8 mouse cellular contexts compared by ENCODE assay signal in the genomic region with DNA sequence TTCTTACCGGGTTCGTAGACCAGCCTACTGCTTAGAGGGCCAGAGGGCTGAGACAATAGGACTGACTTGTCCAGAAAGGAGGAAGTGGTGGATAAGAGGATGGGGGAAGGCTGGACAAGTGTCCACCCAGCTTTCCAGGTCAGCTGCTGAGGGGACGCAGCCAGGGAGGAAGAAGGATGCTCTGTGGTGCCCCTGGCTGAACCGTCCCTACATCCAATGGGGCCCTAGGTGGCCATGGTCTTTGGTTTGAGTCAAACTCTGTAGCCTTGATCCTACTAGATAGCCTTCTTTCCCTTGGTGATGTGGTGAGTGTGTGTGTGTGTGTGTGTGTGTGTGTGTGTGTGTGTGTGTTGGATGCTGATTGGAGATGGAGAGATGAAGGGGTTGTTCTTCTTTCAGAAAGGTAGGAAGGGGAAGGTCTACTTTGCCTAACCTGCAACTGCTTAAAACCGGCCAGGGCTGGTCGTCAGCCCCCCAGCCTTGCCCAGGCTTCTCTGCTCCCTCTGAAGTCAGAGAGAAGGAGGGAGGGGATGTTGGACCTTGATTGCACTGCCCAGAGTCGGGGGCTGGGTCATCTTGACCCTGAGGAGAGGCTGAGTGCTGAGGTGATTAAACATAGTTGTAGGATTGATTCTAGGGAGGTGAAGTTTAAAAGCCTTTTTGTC. TPM values are rescaled to one million over a fixed set of nuclear protein-coding genes. Genes with fewer than 3 reads are reported as not detected.
DNase-seq lines count a peak whose midpoint lies in the region; ATAC-seq and TF ChIP-seq lines count a peak whose summit lies in the region.

No protein-coding gene starts in this region.

- H3K36me3 ChIP-seq in lung, embryonic 16.5 days (ENCODE audit: control insufficient read depth, insufficient read depth, low read length): no peaks in the 10 kb centered on the region
- peaks cover 7% of the 10 kb centered on the region; the same call in 1 of the 2 replicates for H3K36me3 ChIP-seq in limb, embryonic 12.5 days
- no peaks in the 10 kb centered on the region for H3K36me3 ChIP-seq in small intestine, adult 2 months (ENCODE audit: control insufficient read depth, insufficient read depth, low read length)

- H3K27ac ChIP-seq in lung, embryonic 16.5 days (ENCODE audit: low read length): peak overlapping the region; percentile 90
- H3K27ac ChIP-seq in limb, embryonic 12.5 days: peak overlapping the region; percentile 98
- no peak overlapping the region for H3K27ac ChIP-seq in small intestine, adult 2 months (ENCODE audit: insufficient read depth, low read depth, low read length)

- H3K4me2 ChIP-seq in lung, embryonic 16.5 days (ENCODE audit: low read depth, low read length): peak overlapping the region; percentile 78
- H3K4me2 ChIP-seq in limb, embryonic 12.5 days: peak overlapping the region; percentile 95

- H3K4me1 ChIP-seq in lung, embryonic 16.5 days (replicated peaks; ENCODE audit: control insufficient read depth, insufficient read depth, low read length): peaks cover 21% of the 10 kb centered on the region; the same call in 1 of the 2 replicates
- peaks cover 38% of the 10 kb centered on the region for H3K4me1 ChIP-seq in limb, embryonic 12.5 days (replicated peaks)
- peaks cover 2% of the 10 kb centered on the region; the same call in 1 of the 2 replicates for H3K4me1 ChIP-seq in small intestine, adult 2 months (ENCODE audit: control insufficient read depth, insufficient read depth, insufficient read length, low read length)

- peak overlapping the region; percentile 76 for H3K4me3 ChIP-seq in lung, embryonic 16.5 days (ENCODE audit: low read length)
- peak overlapping the region; percentile 85 for H3K4me3 ChIP-seq in limb, embryonic 12.5 days (replicated peaks)
- peak overlapping the region; percentile 72 for H3K4me3 ChIP-seq in small intestine, adult 2 months (ENCODE audit: low read depth, low read length)

- H3K27me3 ChIP-seq in lung, embryonic 16.5 days (ENCODE audit: control insufficient read depth, insufficient read depth, low read depth, low read length): no peaks in the 10 kb centered on the region
- H3K27me3 ChIP-seq in limb, embryonic 12.5 days: no peaks in the 10 kb centered on the region
- H3K27me3 ChIP-seq in small intestine, adult 2 months (ENCODE audit: control insufficient read depth, insufficient read depth, low read length): peaks cover 16% of the 10 kb centered on the region

- TF ChIP-seq POLR2A in small intestine, adult 2 months (IDR thresholded peaks at IDR 0.05; ENCODE audit: low read depth, low read length): no peak

- peak overlapping the region; percentile 87 for H3K9ac ChIP-seq in lung, embryonic 16.5 days (ENCODE audit: low read length)
- H3K9ac ChIP-seq in limb, embryonic 12.5 days (replicated peaks): peak overlapping the region; percentile 94

- no peak for TF ChIP-seq CTCF in small intestine, adult 2 months (IDR thresholded peaks at IDR 0.05; ENCODE audit: extremely low read depth, insufficient read length, insufficient replicate concordance, low read depth, low read length)

- H3K9me3 ChIP-seq in lung, embryonic 16.5 days (ENCODE audit: control insufficient read depth, low read length): no peaks in the 10 kb centered on the region
- no peaks in the 10 kb centered on the region for H3K9me3 ChIP-seq in limb, embryonic 12.5 days

- 21% methylated on average over 7 of the region's 7 CpGs for WGBS in lung, embryonic 16.5 days
- 12% methylated on average over 7 of the region's 7 CpGs for WGBS in limb, embryonic 12.5 days
- 50% methylated on average over 7 of the region's 7 CpGs for WGBS in small intestine, adult 2 months

- peak; percentile 29 for DNase-seq in cerebellum, adult 11-12 months
- DNase-seq in cerebellum, adult 11 months: no peak
- DNase-seq in lung, postnatal 14 days: no peak
- no peak for DNase-seq in right cerebral cortex, postnatal 14 days
- no peak for DNase-seq in frontal cortex, postnatal 10 days (ENCODE audit: low spot score in 2 of 2)

- no peak for ATAC-seq in lung, embryonic 16.5 days (ENCODE audit: low read depth)
- no peak for ATAC-seq in limb, embryonic 12.5 days (ENCODE audit: insufficient number of reproducible peaks, insufficient read depth, low FRiP score, low TSS enrichment, low read depth)

RNA-seq across cellular contexts. Expression of gene Gprc5c, which starts 2.4 kb away (rescaled TPM):
- polyA plus RNA-seq in lung, embryonic 16.5 days (2015; fragmentation: Nextera tagmentation; extraction: Ambion mirVana): 30.7 and 33.2 TPM in 2 replicates
- 50.7 and 53.8 TPM in 2 replicates for polyA plus RNA-seq in limb, embryonic 12.5 days (2016; fragmentation: Nextera tagmentation; extraction: Ambion mirVana)
- 4.4 TPM in 2 replicates for polyA plus RNA-seq in small intestine, adult 2 months (2012; rRNA removed)

RNA-seq across cellular contexts. Expression of gene Cd300a, which starts 36.5 kb away (rescaled TPM):
- 1.4 and 1.7 TPM in 2 replicates for polyA plus RNA-seq in lung, embryonic 16.5 days (2015; fragmentation: Nextera tagmentation; extraction: Ambion mirVana)
- polyA plus RNA-seq in limb, embryonic 12.5 days (2016; fragmentation: Nextera tagmentation; extraction: Ambion mirVana): 0.70 and 0.88 TPM in 2 replicates
- 0.76 and 0.91 TPM in 2 replicates for polyA plus RNA-seq in small intestine, adult 2 months (2012; rRNA removed)

RNA-seq across cellular contexts. Expression of gene Gpr142, which starts 54.6 kb away (rescaled TPM):
- not detected in 2 replicates for polyA plus RNA-seq in lung, embryonic 16.5 days (2015; fragmentation: Nextera tagmentation; extraction: Ambion mirVana)
- polyA plus RNA-seq in limb, embryonic 12.5 days (2016; fragmentation: Nextera tagmentation; extraction: Ambion mirVana): not detected in 2 replicates
- polyA plus RNA-seq in small intestine, adult 2 months (2012; rRNA removed): 0.10 TPM in 1 of 2 replicates, not detected in the other

RNA-seq across cellular contexts. Expression of gene Btbd17, which starts 57.6 kb away (rescaled TPM):
- polyA plus RNA-seq in lung, embryonic 16.5 days (2015; fragmentation: Nextera tagmentation; extraction: Ambion mirVana): 0.23 and 0.34 TPM in 2 replicates
- polyA plus RNA-seq in limb, embryonic 12.5 days (2016; fragmentation: Nextera tagmentation; extraction: Ambion mirVana): 1.5 TPM in 2 replicates
- polyA plus RNA-seq in small intestine, adult 2 months (2012; rRNA removed): 0.44 and 0.52 TPM in 2 replicates
